Mouse (Mus musculus) stomach, postnatal 0 days (tissue): Measurements from ENCODE around the gene Slc25a35.

Experiments
- CTCF ChIP-seq: IDR thresholded peaks from 2 replicates; pipeline ENCODE4 v1.5.1; 2016; ENCODE audit warnings: antibody characterized with exemption, low read depth, mild to moderate bottlenecking, moderate library complexity
- EP300 ChIP-seq: optimal IDR thresholded peaks from 2 replicates; pipeline ENCODE3; 2016; ENCODE audit warnings: antibody characterized with exemption

GRCm38 (mm10) chr11:69005193-69005592 is 37.3 kb downstream of the Slc25a35 start:
- TF ChIP-seq CTCF (no peak), EP300 (no peak)
